Mouse (Mus musculus): ENCODE results near the gene Txnip. TPM values are rescaled to one million over a fixed set of nuclear protein-coding genes. Genes with fewer than 3 reads are reported as not detected.

Txnip gene
- polyA plus RNA-seq, 1 experiment from 2014 or later, result 502 TPM

GRCm38 (mm10) chr3:96554251-96554650 lies 3.5 kb upstream of the Txnip start:
- DNase-seq (ENCODE audit: low spot score), result no peak
- TF ChIP-seq CTCF (IDR thresholded peaks at IDR 0.05), result no peak
- TF ChIP-seq EP300 (IDR thresholded peaks at IDR 0.05), result peak; percentile 13; the same call in 1 of the 2 replicates
- no peak overlapping the region for H3K4me3 ChIP-seq (ENCODE audit: low read depth, low read length)
- H3K9me3 ChIP-seq (ENCODE audit: low read length), result no peaks in the 10 kb centered on the region
- H3K4me1 ChIP-seq (ENCODE audit: insufficient read depth, low read depth, low read length), result peaks cover 24% of the 10 kb centered on the region; the same call in 1 of the 2 replicates
- no peak for ATAC-seq
- no peaks in the 10 kb centered on the region for H3K27me3 ChIP-seq (replicated peaks; ENCODE audit: insufficient read depth, low read length)
- H3K36me3 ChIP-seq (ENCODE audit: insufficient read depth, low read length), result peaks cover 7% of the 10 kb centered on the region
- peak overlapping the region; percentile 99 for H3K27ac ChIP-seq (ENCODE audit: low read length)
- no peak overlapping the region for H3K4me2 ChIP-seq (replicated peaks; ENCODE audit: low read depth, low read length)
- H3K9ac ChIP-seq (replicated peaks; ENCODE audit: low read depth), result no peak overlapping the region
- WGBS, result 68% methylated on average over 6 of the region's 6 CpGs

GRCm38 (mm10) chr3:96555041-96555596 lies 2.6 kb upstream of the Txnip start:
- 6% methylated on average over 12 of the region's 12 CpGs for WGBS
- peak; percentile 51 for ATAC-seq
- H3K27me3 ChIP-seq (replicated peaks; ENCODE audit: insufficient read depth, low read length), result no peaks in the 10 kb centered on the region
- peak overlapping the region; percentile 86 for H3K9ac ChIP-seq (replicated peaks; ENCODE audit: low read depth)
- peak overlapping the region; percentile 99 for H3K27ac ChIP-seq (ENCODE audit: low read length)
- H3K36me3 ChIP-seq (ENCODE audit: insufficient read depth, low read length), result peaks cover 15% of the 10 kb centered on the region
- DNase-seq (ENCODE audit: low spot score), result peak; percentile 97
- peaks cover 24% of the 10 kb centered on the region; the same call in 1 of the 2 replicates for H3K4me1 ChIP-seq (ENCODE audit: insufficient read depth, low read depth, low read length)
- H3K9me3 ChIP-seq (ENCODE audit: low read length), result no peaks in the 10 kb centered on the region
- H3K4me3 ChIP-seq (ENCODE audit: low read depth, low read length), result peak overlapping the region; percentile 90; the same call in 1 of the 2 replicates
- H3K4me2 ChIP-seq (replicated peaks; ENCODE audit: low read depth, low read length), result peak overlapping the region; percentile 82
- TF ChIP-seq EP300 (IDR thresholded peaks at IDR 0.05) (peak; percentile 100), CTCF (IDR thresholded peaks at IDR 0.05) (no peak)

GRCm38 (mm10) chr3:96555999-96556614 lies 1.6 kb upstream of the Txnip start:
- 60% methylated on average over 15 of the region's 15 CpGs for WGBS
- Histone ChIP-seq H3K36me3 (ENCODE audit: insufficient read depth, low read length) (peaks cover 24% of the 10 kb centered on the region), H3K4me3 (ENCODE audit: low read depth, low read length) (peak overlapping the region; percentile 90), H3K27me3 (replicated peaks; ENCODE audit: insufficient read depth, low read length) (no peaks in the 10 kb centered on the region), H3K9ac (replicated peaks; ENCODE audit: low read depth) (peak overlapping the region; percentile 86), H3K27ac (ENCODE audit: low read length) (peak overlapping the region; percentile 99), H3K4me1 (ENCODE audit: insufficient read depth, low read depth, low read length) (peaks cover 20% of the 10 kb centered on the region; the same call in 1 of the 2 replicates), H3K9me3 (ENCODE audit: low read length) (no peaks in the 10 kb centered on the region), H3K4me2 (replicated peaks; ENCODE audit: low read depth, low read length) (peak overlapping the region; percentile 82)
- TF ChIP-seq EP300 (IDR thresholded peaks at IDR 0.05) (no peak), CTCF (IDR thresholded peaks at IDR 0.05) (no peak)
- ATAC-seq (no peak), DNase-seq (ENCODE audit: low spot score) (no peak)

- 4% methylated on average over 22 of the region's 22 CpGs for WGBS
Measured at GRCm38 (mm10) chr3:96556651-96557635, 814 bp upstream of the Txnip start.

GRCm38 (mm10) chr3:96558159-96558558 lies 402 bp downstream of the Txnip start:
- peak overlapping the region; percentile 62 for H3K4me2 ChIP-seq (replicated peaks; ENCODE audit: low read depth, low read length)
- ATAC-seq (no peak), DNase-seq (ENCODE audit: low spot score) (no peak)
- H3K9ac ChIP-seq (replicated peaks; ENCODE audit: low read depth), result peak overlapping the region; percentile 100
- TF ChIP-seq EP300 (IDR thresholded peaks at IDR 0.05) (no peak), CTCF (IDR thresholded peaks at IDR 0.05) (no peak)
- no peaks in the 10 kb centered on the region for H3K9me3 ChIP-seq (ENCODE audit: low read length)
- peak overlapping the region; percentile 99 for H3K27ac ChIP-seq (ENCODE audit: low read length)
- peaks cover 9% of the 10 kb centered on the region; the same call in 1 of the 2 replicates for H3K4me1 ChIP-seq (ENCODE audit: insufficient read depth, low read depth, low read length)
- H3K4me3 ChIP-seq (ENCODE audit: low read depth, low read length), result peak overlapping the region; percentile 90
- no peaks in the 10 kb centered on the region for H3K27me3 ChIP-seq (replicated peaks; ENCODE audit: insufficient read depth, low read length)
- peaks cover 29% of the 10 kb centered on the region for H3K36me3 ChIP-seq (ENCODE audit: insufficient read depth, low read length)
- under 1% methylated on average over 17 of the region's 17 CpGs for WGBS

More at GRCm38 (mm10) chr3:96556651-96557635, 814 bp upstream of the Txnip start:
- peak; percentile 15 for ATAC-seq
- Histone ChIP-seq H3K4me2 (replicated peaks; ENCODE audit: low read depth, low read length) (peak overlapping the region; percentile 82), H3K27me3 (replicated peaks; ENCODE audit: insufficient read depth, low read length) (no peaks in the 10 kb centered on the region), H3K9ac (replicated peaks; ENCODE audit: low read depth) (peak overlapping the region; percentile 86), H3K4me1 (ENCODE audit: insufficient read depth, low read depth, low read length) (peaks cover 15% of the 10 kb centered on the region; the same call in 1 of the 2 replicates), H3K9me3 (ENCODE audit: low read length) (no peaks in the 10 kb centered on the region), H3K4me3 (ENCODE audit: low read depth, low read length) (peak overlapping the region; percentile 90), H3K27ac (ENCODE audit: low read length) (peak overlapping the region; percentile 99), H3K36me3 (ENCODE audit: insufficient read depth, low read length) (peaks cover 29% of the 10 kb centered on the region)
- peak; percentile 85 for DNase-seq (ENCODE audit: low spot score)
- peak; percentile 98 for TF ChIP-seq EP300 (IDR thresholded peaks at IDR 0.05)
- no peak for TF ChIP-seq CTCF (IDR thresholded peaks at IDR 0.05)
